Mouse (Mus musculus) intestine, postnatal 0 days (tissue): ENCODE measurements around the gene Pld3. TPM values are rescaled to one million over a fixed set of nuclear protein-coding genes. Genes with fewer than 3 reads are reported as not detected.

Experiments used
- ATAC-seq: fragments of 200-750 bp; cut with Nextera tagmentation; 2 replicates; pipeline ENCODE4 v1.8.0; 2017; ENCODE audit warnings: mild to moderate bottlenecking, moderate TSS enrichment, moderate library complexity
- H3K27ac ChIP-seq: fragments of 300-500 bp; sonication (generic); 2 replicates; pipeline ENCODE4 v1.5.1; 2014; ENCODE audit warnings: mild to moderate bottlenecking, low read depth, low read length, moderate library complexity
- H3K27me3 ChIP-seq: fragments of 300-500 bp; sonication (generic); replicated peaks from 2 replicates; pipeline ENCODE4 v1.6.1; 2014; ENCODE audit warnings: low read length, mixed read lengths; ENCODE audit not compliant: control insufficient read depth, insufficient read depth
- H3K36me3 ChIP-seq: fragments of 300-500 bp; sonication (generic); 2 replicates; pipeline ENCODE4 v1.6.1; 2014; ENCODE audit warnings: mild to moderate bottlenecking, moderate library complexity; ENCODE audit not compliant: control insufficient read depth, insufficient read depth
- H3K4me1 ChIP-seq: fragments of 300-500 bp; sonication (generic); replicated peaks from 2 replicates; pipeline ENCODE4 v1.6.1; 2014; ENCODE audit warnings: antibody characterized with exemption, low read length, mixed read lengths; ENCODE audit not compliant: control insufficient read depth, insufficient read depth
- H3K4me2 ChIP-seq: fragments of 300-500 bp; sonication (generic); replicated peaks from 2 replicates; pipeline ENCODE4 v1.6.1; 2014; ENCODE audit warnings: low read depth, mild to moderate bottlenecking, moderate library complexity
- H3K4me3 ChIP-seq: fragments of 300-500 bp; sonication (generic); 2 replicates; pipeline ENCODE4 v1.5.1; 2014; ENCODE audit warnings: low read depth, low read length
- H3K9ac ChIP-seq: fragments of 300-500 bp; sonication (generic); 2 replicates; pipeline ENCODE4 v1.6.1; 2014; ENCODE audit warnings: mild to moderate bottlenecking, low read depth, low read length
- H3K9me3 ChIP-seq: fragments of 300-500 bp; sonication (generic); 2 replicates; pipeline ENCODE4 v1.6.1; 2016; ENCODE audit warnings: mixed run types; ENCODE audit not compliant: control insufficient read depth
- CTCF ChIP-seq: sonication (generic); IDR thresholded peaks from 2 replicates; pipeline ENCODE4 v1.5.1; 2016; ENCODE audit warnings: low read depth, mild to moderate bottlenecking, control low read depth, antibody characterized with exemption, moderate library complexity
- WGBS: fragments of 180-500 bp; shearing (Covaris S2); extraction: QIAGEN DNeasy Blood & Tissue Kit; methylation state at CpG from one replicate; pipeline ENCODE4 v1.1.7; 2014; 5-methylcytosine and 5-hydroxymethylcytosine counted together
- polyA plus RNA-seq: library from polyadenylated mRNA; unstranded; fragments of >200 nt; fragmentation: Nextera tagmentation; extraction: Ambion mirVana; gene quantifications from 2 replicates; pipeline ENCODE4 v1.2.1, GENCODE M21; 2015

Pld3 gene
- polyA plus RNA-seq, 1 experiment from 2014 or later: 48.7 TPM

DNA sequence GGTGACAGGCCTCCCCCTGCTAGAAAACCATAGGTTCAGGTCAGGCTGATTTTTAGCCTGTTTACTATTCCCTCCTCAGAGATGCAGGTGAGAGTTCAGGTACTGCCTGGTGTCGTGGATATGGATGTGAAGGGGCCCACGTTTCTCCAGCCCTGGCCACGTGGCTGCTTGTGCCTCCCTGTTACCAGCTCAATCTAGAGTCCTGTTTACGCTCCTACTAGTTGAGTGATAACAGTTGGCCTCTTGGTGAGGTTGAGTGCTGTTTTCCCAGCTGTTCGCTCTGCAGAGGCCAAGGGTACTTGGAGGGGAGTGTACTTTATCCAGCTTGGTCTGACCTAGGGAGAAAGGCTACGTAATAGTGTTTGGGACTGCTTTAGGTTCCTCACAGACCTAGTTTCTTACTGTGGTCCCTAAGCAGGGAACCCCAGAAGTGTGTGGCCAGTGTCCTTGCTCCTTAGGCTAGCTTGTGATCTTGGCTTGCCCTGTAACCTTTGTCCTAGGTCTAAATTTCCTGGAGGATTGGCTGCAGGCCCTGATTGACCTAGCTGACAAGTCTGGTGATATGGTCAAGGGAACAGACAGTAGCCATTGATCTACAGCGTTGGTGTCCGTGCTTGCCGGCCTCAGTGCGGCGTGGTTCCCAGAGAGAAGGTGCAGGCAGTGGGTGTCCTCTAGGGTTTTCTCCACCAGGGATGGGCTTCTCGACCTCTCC lies 40.1 kb upstream of the Pld3 start:
- WGBS: 32% methylated on average over 12 of the region's 12 CpGs
- TF ChIP-seq CTCF: no peak
- Histone ChIP-seq H3K9ac (peak overlapping the region; percentile 88), H3K4me1 (peaks cover 12% of the 10 kb centered on the region; the same call in 1 of the 2 replicates), H3K27me3 (no peaks in the 10 kb centered on the region), H3K36me3 (no peaks in the 10 kb centered on the region), H3K4me2 (peak overlapping the region; percentile 81), H3K27ac (peak overlapping the region; percentile 97), H3K4me3 (peak overlapping the region; percentile 81), H3K9me3 (no peaks in the 10 kb centered on the region)
- ATAC-seq: peak; percentile 67

DNA sequence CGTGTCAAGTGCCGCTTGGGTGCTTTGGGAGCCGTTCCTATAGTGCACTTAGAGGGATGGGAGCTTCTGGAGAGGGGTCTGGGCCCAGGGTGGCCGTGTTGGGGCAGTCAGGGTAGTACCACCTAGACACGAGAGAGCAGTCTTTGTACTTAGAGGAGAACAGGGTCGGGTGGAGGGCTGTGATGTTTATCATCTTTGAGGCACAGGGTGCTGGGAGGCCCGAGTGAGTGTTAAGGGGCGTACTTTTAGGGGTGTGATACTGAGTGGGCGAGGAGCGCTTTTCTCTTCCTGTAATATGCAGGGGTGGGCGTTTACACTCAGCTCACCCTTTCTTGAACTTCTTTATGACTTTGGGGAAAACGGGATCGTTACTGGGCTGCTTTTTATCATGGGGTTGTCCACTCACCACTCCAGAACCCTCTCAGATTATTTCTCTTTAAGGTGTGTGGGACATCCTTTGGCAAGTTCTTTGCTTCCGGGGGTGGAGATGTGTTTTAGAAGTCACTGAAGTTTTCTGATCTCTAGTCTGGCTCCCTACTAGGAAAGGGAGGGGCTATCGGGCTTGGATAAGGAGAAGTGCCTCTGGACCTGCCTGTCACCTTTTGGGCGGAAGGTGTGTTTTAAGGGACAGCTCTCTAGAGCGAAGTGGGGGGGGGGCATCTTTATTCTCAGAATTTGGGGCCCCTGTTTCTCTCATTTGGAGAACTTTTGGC lies 39.4 kb upstream of the Pld3 start:
- 1% methylated on average over 17 of the region's 17 CpGs for WGBS
- TF ChIP-seq CTCF: no peak
- ATAC-seq: peak; percentile 15

GRCm38 (mm10) chr7:27591266-27592216 lies 38.5 kb upstream of the Pld3 start, which contains the start of gene Akt2:
Gene Akt2, plus strand, starts transcription at chr7:27591552.
- Histone ChIP-seq H3K4me3 (peak within 1 kb of the TSS; percentile 81), H3K4me1 (peaks cover 11% of the 10 kb centered on the region; the same call in 1 of the 2 replicates), H3K9me3 (no peaks in the 10 kb centered on the region), H3K27ac (peak within 1 kb of the TSS; percentile 97), H3K4me2 (peak within 1 kb of the TSS; percentile 81), H3K36me3 (no peaks in the 10 kb centered on the region), H3K9ac (peak within 1 kb of the TSS; percentile 88), H3K27me3 (no peaks in the 10 kb centered on the region)
- ATAC-seq: peak; percentile 86
- peak; percentile 35; the same call in 1 of the 2 replicates for TF ChIP-seq CTCF
- WGBS: under 1% methylated on average over 55 of the region's 71 CpGs

More for the DNA sequence above, 39.4 kb upstream of the Pld3 start:
- Histone ChIP-seq H3K4me1 (peaks cover 12% of the 10 kb centered on the region; the same call in 1 of the 2 replicates), H3K9ac (peak overlapping the region; percentile 88), H3K36me3 (no peaks in the 10 kb centered on the region), H3K27me3 (no peaks in the 10 kb centered on the region), H3K4me3 (peak overlapping the region; percentile 81), H3K9me3 (no peaks in the 10 kb centered on the region), H3K4me2 (peak overlapping the region; percentile 81), H3K27ac (peak overlapping the region; percentile 97)

DNA sequence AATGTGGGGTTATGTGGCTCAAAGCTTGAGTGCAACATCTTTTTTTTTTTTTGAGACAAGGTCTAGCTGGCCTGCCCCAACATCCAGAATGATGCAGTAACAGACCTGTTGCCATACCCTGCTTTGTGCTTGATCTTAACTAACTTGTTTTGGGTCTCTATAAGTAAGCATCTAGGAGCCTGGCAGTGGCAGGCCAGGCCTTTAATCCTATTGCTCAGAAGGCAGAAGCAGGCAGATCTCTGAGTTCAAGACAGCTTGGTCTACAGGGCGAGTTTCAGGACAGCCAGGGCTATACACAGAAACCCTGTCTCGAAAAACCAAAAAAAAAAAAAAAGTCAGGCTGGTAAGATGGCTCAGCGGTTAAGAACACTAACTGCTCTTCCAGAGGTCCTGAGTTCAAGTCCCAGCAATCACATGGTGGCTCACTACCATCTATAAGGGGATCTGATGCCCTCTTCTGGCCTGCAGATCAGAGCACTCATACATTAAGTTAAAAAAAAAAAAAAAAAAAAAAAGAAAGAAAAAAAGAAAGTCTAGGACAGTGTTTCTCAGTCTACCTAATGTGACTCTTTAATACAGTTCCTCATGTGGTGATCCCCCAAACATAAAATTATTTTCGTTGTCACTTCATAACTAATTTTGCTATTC lies 37.7 kb upstream of the Pld3 start:
- peak overlapping the region; percentile 81 for H3K4me3 ChIP-seq
- TF ChIP-seq CTCF: peak; percentile 51
- no peaks in the 10 kb centered on the region for H3K36me3 ChIP-seq
- H3K4me1 ChIP-seq: peaks cover 8% of the 10 kb centered on the region; the same call in 1 of the 2 replicates
- no peak for ATAC-seq
- H3K27me3 ChIP-seq: no peaks in the 10 kb centered on the region
- no peaks in the 10 kb centered on the region for H3K9me3 ChIP-seq
- peak overlapping the region; percentile 81 for H3K4me2 ChIP-seq
- WGBS: 50% methylated on average over 4 of the region's 4 CpGs
- peak overlapping the region; percentile 97 for H3K27ac ChIP-seq
- H3K9ac ChIP-seq: peak overlapping the region; percentile 88; the same call in 1 of the 2 replicates

- Histone ChIP-seq H3K4me3 (no peak overlapping the region), H3K27me3 (no peaks in the 10 kb centered on the region), H3K27ac (no peak overlapping the region), H3K9ac (no peak overlapping the region), H3K4me1 (peaks cover 8% of the 10 kb centered on the region; the same call in 1 of the 2 replicates), H3K4me2 (no peak overlapping the region), H3K36me3 (no peaks in the 10 kb centered on the region), H3K9me3 (no peaks in the 10 kb centered on the region)
- 94% methylated on average over 4 of the region's 4 CpGs for WGBS
- no peak for ATAC-seq
- no peak for TF ChIP-seq CTCF
Observed at GRCm38 (mm10) chr7:27590088-27590487, 37.1 kb upstream of the Pld3 start.
